ENCODE assay signal across 29 mouse cellular contexts in genomic region chr19:27322281-27322680, GRCm38 (mm10). TPM values are rescaled to one million over a fixed set of nuclear protein-coding genes. Genes with fewer than 3 reads are reported as not detected.
A peak's percentile ranks its signal among the peaks of the same experiment; 100 is the strongest.
DNase-seq lines count a peak whose midpoint lies in the region; ATAC-seq lines count a peak whose summit lies in the region.
"Had no signal": no experiment of that assay in that cellular context is flagged by ENCODE, and none has a peak within 500 bp of the region (broad histone marks: within the 10 kb centered on the region; RNA-seq: fewer than 3 reads in every experiment).

TSS of gene Kcnv2 (plus strand) at chr19:27322588.

- DNase-seq in intestine, embryonic 14.5 days (ENCODE audit: low spot score) = no peak
- DNase-seq in midbrain, embryonic 10.5 days (ENCODE audit: low spot score) = no peak
- no peak for DNase-seq in embryonic facial prominence, embryonic 10.5 days (ENCODE audit: low spot score)
- DNase-seq in retina, postnatal 1 day = peak; percentile 82
- no peak for DNase-seq in right cerebral cortex, adult 2 months (ENCODE audit: low spot score in 2 of 2)
- DNase-seq: adrenal gland, postnatal 10 days; B cell, adult 2 months; cerebellum, adult 18-20 months; cerebellum, postnatal 25 days; gastrocnemius, adult 2 months; lung, adult 18-20 months; lung, postnatal 10 days had no signal

- H3K27me3 ChIP-seq in intestine, embryonic 14.5 days (replicated peaks; ENCODE audit: control insufficient read depth, insufficient read depth, low read length) = no peaks in the 10 kb centered on the region
- H3K27me3 ChIP-seq in intestine, embryonic 16.5 days (replicated peaks; ENCODE audit: control insufficient read depth, insufficient read depth, low read length) = no peaks in the 10 kb centered on the region
- no peaks in the 10 kb centered on the region for H3K27me3 ChIP-seq in midbrain, embryonic 10.5 days (ENCODE audit: low read depth, poor library complexity, severe bottlenecking)
- H3K27me3 ChIP-seq in midbrain, embryonic 13.5 days = no peaks in the 10 kb centered on the region
- H3K27me3 ChIP-seq in embryonic facial prominence, embryonic 10.5 days (replicated peaks; ENCODE audit: low read depth, poor library complexity, severe bottlenecking) = no peaks in the 10 kb centered on the region
- H3K27me3 ChIP-seq: CH12.LX; embryonic facial prominence, embryonic 13.5 days; forebrain, embryonic 13.5 days; heart, embryonic 12.5 days; hindbrain, embryonic 13.5 days; kidney, embryonic 15.5 days; midbrain, embryonic 12.5 days had no signal

- H3K36me3 ChIP-seq in intestine, embryonic 14.5 days (ENCODE audit: control insufficient read depth, insufficient read depth, low read length) = no peaks in the 10 kb centered on the region
- no peaks in the 10 kb centered on the region for H3K36me3 ChIP-seq in intestine, embryonic 16.5 days (ENCODE audit: control insufficient read depth, insufficient read depth, low read length)
- no peaks in the 10 kb centered on the region for H3K36me3 ChIP-seq in midbrain, embryonic 10.5 days
- no peaks in the 10 kb centered on the region for H3K36me3 ChIP-seq in midbrain, embryonic 13.5 days
- H3K36me3 ChIP-seq in embryonic facial prominence, embryonic 10.5 days (replicated peaks) = no peaks in the 10 kb centered on the region
- H3K36me3 ChIP-seq: embryonic facial prominence, embryonic 13.5 days; heart, embryonic 12.5 days; hindbrain, embryonic 13.5 days; kidney, embryonic 15.5 days; midbrain, embryonic 12.5 days had no signal

- no peak within 1 kb of the TSS for H3K4me3 ChIP-seq in intestine, embryonic 14.5 days (ENCODE audit: low read depth, low read length)
- no peak within 1 kb of the TSS for H3K4me3 ChIP-seq in intestine, embryonic 16.5 days (ENCODE audit: low read length)
- no peak within 1 kb of the TSS for H3K4me3 ChIP-seq in midbrain, embryonic 10.5 days
- no peak within 1 kb of the TSS for H3K4me3 ChIP-seq in midbrain, embryonic 13.5 days (replicated peaks)
- H3K4me3 ChIP-seq in embryonic facial prominence, embryonic 10.5 days = no peak within 1 kb of the TSS
- H3K4me3 ChIP-seq: embryonic facial prominence, embryonic 13.5 days; erythroblast, embryonic 14.5 days; forebrain, embryonic 13.5 days; gastrocnemius, adult 2 months; heart, embryonic 12.5 days; hindbrain, embryonic 13.5 days; kidney, embryonic 15.5 days; midbrain, embryonic 12.5 days had no signal

- H3K9ac ChIP-seq in intestine, embryonic 14.5 days (ENCODE audit: low read length) = no peak within 1 kb of the TSS
- H3K9ac ChIP-seq in intestine, embryonic 16.5 days (ENCODE audit: low read depth, low read length) = no peak within 1 kb of the TSS
- H3K9ac ChIP-seq in midbrain, embryonic 13.5 days (replicated peaks) = no peak within 1 kb of the TSS
- H3K9ac ChIP-seq: embryonic facial prominence, embryonic 13.5 days; forebrain, embryonic 13.5 days; heart, embryonic 12.5 days; hindbrain, embryonic 13.5 days; kidney, embryonic 15.5 days; midbrain, embryonic 12.5 days had no signal

- WGBS in intestine, embryonic 14.5 days = 29% methylated on average over 5 of the region's 5 CpGs
- WGBS in intestine, embryonic 16.5 days = 37% methylated on average over 5 of the region's 5 CpGs
- 60% methylated on average over 5 of the region's 5 CpGs for WGBS in midbrain, embryonic 10.5 days
- 41% methylated on average over 5 of the region's 5 CpGs for WGBS in midbrain, embryonic 13.5 days
- 56% methylated on average over 5 of the region's 5 CpGs for WGBS in embryonic facial prominence, embryonic 10.5 days

- H3K4me1 ChIP-seq in intestine, embryonic 14.5 days (replicated peaks; ENCODE audit: control insufficient read depth, insufficient read depth, low read length) = no peaks in the 10 kb centered on the region
- peaks cover 9% of the 10 kb centered on the region; the same call in 1 of the 2 replicates for H3K4me1 ChIP-seq in intestine, embryonic 16.5 days (ENCODE audit: control insufficient read depth, insufficient read depth, low read length)
- peaks cover 11% of the 10 kb centered on the region for H3K4me1 ChIP-seq in midbrain, embryonic 10.5 days
- 0 out of 2 replicates have a peak, but pooled peaks cover 4% of the 10 kb centered on the region for H3K4me1 ChIP-seq in midbrain, embryonic 13.5 days (replicated peaks)
- H3K4me1 ChIP-seq in embryonic facial prominence, embryonic 10.5 days = peaks cover 29% of the 10 kb centered on the region
- H3K4me1 ChIP-seq: forebrain, embryonic 13.5 days; hindbrain, embryonic 13.5 days; midbrain, embryonic 12.5 days had no signal

- H3K27ac ChIP-seq in intestine, embryonic 14.5 days (ENCODE audit: low read depth) = 0 out of 2 replicates have a peak within 1 kb of the TSS, but pooled peaks have one; percentile 16
- H3K27ac ChIP-seq in intestine, embryonic 16.5 days (ENCODE audit: low read length) = no peak within 1 kb of the TSS
- peak within 1 kb of the TSS; percentile 23; the same call in 1 of the 2 replicates for H3K27ac ChIP-seq in midbrain, embryonic 10.5 days (replicated peaks)
- H3K27ac ChIP-seq in midbrain, embryonic 13.5 days = no peak within 1 kb of the TSS
- 0 out of 2 replicates have a peak within 1 kb of the TSS, but pooled peaks have one; percentile 40 for H3K27ac ChIP-seq in embryonic facial prominence, embryonic 10.5 days (replicated peaks)
- H3K27ac ChIP-seq: embryonic facial prominence, embryonic 13.5 days; forebrain, embryonic 13.5 days; gastrocnemius, adult 2 months; hindbrain, embryonic 13.5 days; kidney, embryonic 15.5 days; midbrain, embryonic 12.5 days; stomach, postnatal 0 days had no signal

- ATAC-seq in intestine, embryonic 14.5 days (replicated peaks; ENCODE audit: low FRiP score, low TSS enrichment, low read depth) = no peak
- no peak for ATAC-seq in intestine, embryonic 16.5 days
- ATAC-seq in midbrain, embryonic 13.5 days = no peak
- ATAC-seq: activated CD4-positive, CD25-positive, alpha-beta regulatory T cell, adult 4 months; forebrain, embryonic 13.5 days had no signal

- H3K9me3 ChIP-seq in intestine, embryonic 14.5 days (ENCODE audit: control insufficient read depth, low read length) = no peaks in the 10 kb centered on the region
- no peaks in the 10 kb centered on the region for H3K9me3 ChIP-seq in intestine, embryonic 16.5 days (ENCODE audit: control insufficient read depth, low read length)
- H3K9me3 ChIP-seq in midbrain, embryonic 10.5 days (replicated peaks) = no peaks in the 10 kb centered on the region
- H3K9me3 ChIP-seq in midbrain, embryonic 13.5 days = no peaks in the 10 kb centered on the region
- no peaks in the 10 kb centered on the region for H3K9me3 ChIP-seq in embryonic facial prominence, embryonic 10.5 days
- H3K9me3 ChIP-seq: embryonic facial prominence, embryonic 13.5 days; forebrain, embryonic 13.5 days; heart, embryonic 12.5 days; hindbrain, embryonic 13.5 days; kidney, embryonic 15.5 days; midbrain, embryonic 12.5 days had no signal

- H3K4me2 ChIP-seq in intestine, embryonic 14.5 days (ENCODE audit: low read length) = no peak within 1 kb of the TSS
- H3K4me2 ChIP-seq in intestine, embryonic 16.5 days (ENCODE audit: low read depth, low read length) = no peak within 1 kb of the TSS
- H3K4me2 ChIP-seq in midbrain, embryonic 13.5 days (replicated peaks) = no peak within 1 kb of the TSS
- H3K4me2 ChIP-seq: embryonic facial prominence, embryonic 13.5 days; forebrain, embryonic 13.5 days; heart, embryonic 12.5 days; hindbrain, embryonic 13.5 days; kidney, embryonic 15.5 days; midbrain, embryonic 12.5 days had no signal

RNA-seq across cellular contexts. Expression of gene Kcnv2, which starts in this region (rescaled TPM):
- 0.26 and 0.46 TPM in 2 replicates for polyA plus RNA-seq in intestine, embryonic 14.5 days (2014; fragmentation: Nextera tagmentation; extraction: Ambion mirVana)
- 0.07 and 0.13 TPM in 2 replicates for polyA plus RNA-seq in intestine, embryonic 16.5 days (2015; fragmentation: Nextera tagmentation; extraction: Ambion mirVana)
- 0.12 and 0.15 TPM in 2 replicates for polyA plus RNA-seq in midbrain, embryonic 10.5 days (2016; fragmentation: Nextera tagmentation; extraction: Ambion mirVana)
- polyA plus RNA-seq in midbrain, embryonic 13.5 days (2015; fragmentation: Nextera tagmentation; extraction: Ambion mirVana) = 0.04 TPM in 1 of 2 replicates, not detected in the other
- 0.14 TPM in 1 of 2 replicates, not detected in the other for polyA plus RNA-seq in embryonic facial prominence, embryonic 10.5 days (2016; fragmentation: Nextera tagmentation; extraction: Ambion mirVana)
- polyA plus RNA-seq: erythroblast, embryonic 14.5 days; forebrain, embryonic 13.5 days; frontal cortex, adult 2 months; gonadal fat pad, adult 2 months; limb, embryonic 11.5 days; liver, adult 2 months; neural tube, embryonic 11.5 days had no signal

Comparison
In these comparisons a context has a peak if more than half of its experiments do, and no peak if none do; other contexts are left out.
1. H3K27ac ChIP-seq: peak in intestine, embryonic 14.5 days (single experiment), midbrain, embryonic 10.5 days (single experiment) and embryonic facial prominence, embryonic 10.5 days (single experiment); none in intestine, embryonic 16.5 days (single experiment) and midbrain, embryonic 13.5 days (single experiment).